Mouse (Mus musculus) fibroblast of lung, adult 2 months (primary cell): Measurements from ENCODE around the gene Bnip2.

Experiments
- DNase-seq: peaks from one replicate; pipeline ENCODE4 v3.0.0-alpha.2; 2011; ENCODE audit warnings: low read depth

Bnip2 gene

GRCm38 (mm10) chr9:69989303-69990121, at the start of gene Bnip2:
Bnip2 (plus strand) TSS chr9:69989466.
- DNase-seq: peak; percentile 80

GRCm38 (mm10) chr9:69940839-69941490, 48.3 kb upstream of the Bnip2 start:
- no peak for DNase-seq

- no peak for DNase-seq
These were observed 47.7 kb upstream of the Bnip2 start for GRCm38 (mm10) chr9:69941556-69941955.

- DNase-seq: peak; percentile 8
These were observed 40.3 kb upstream of the Bnip2 start for GRCm38 (mm10) chr9:69948964-69949363.

GRCm38 (mm10) chr9:69949641-69950040, 39.6 kb upstream of the Bnip2 start:
- DNase-seq: peak; percentile 29

GRCm38 (mm10) chr9:69961007-69961406, 28.3 kb upstream of the Bnip2 start:
- DNase-seq: no peak

- no peak for DNase-seq
These were observed 24.9 kb upstream of the Bnip2 start for GRCm38 (mm10) chr9:69964370-69964769.

DNA sequence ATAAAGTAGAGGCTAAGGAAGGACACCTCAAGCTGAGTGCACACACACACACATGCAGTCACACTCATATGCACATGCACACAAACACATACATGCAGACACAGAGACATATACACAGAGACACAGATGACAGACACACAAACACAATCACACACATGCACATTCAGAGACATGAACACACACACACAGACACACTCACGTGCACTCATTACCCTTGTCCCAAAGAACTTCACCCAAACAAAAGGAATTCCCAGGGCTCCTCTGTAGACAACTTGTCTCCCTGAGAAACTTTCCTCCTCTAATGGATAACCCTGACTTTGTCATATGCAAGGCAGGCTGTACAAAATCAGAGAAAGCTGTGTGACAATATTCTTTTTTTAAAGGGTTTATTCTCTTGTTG, 3.7 kb upstream of the Bnip2 start:
- no peak for DNase-seq

DNA sequence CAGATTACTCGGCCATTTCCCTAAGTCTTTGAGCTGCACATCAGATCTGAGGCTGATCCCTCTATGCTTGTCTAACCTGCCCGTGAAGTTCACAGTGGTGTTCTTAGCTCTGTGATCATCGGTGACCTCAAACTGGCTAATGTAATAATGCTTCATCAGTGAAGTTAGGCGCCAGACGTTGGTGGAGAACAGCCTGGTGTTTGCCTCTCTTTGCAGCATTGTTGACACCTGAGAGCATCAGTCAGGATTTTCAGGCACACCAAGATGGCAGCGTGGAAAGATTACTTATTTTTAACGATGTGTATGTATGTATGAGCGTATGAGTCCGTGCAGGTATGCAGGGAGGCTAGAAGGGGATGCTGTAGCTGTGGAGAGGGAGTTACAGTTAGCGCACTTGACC, 3.2 kb upstream of the Bnip2 start:
- DNase-seq: no peak

DNA sequence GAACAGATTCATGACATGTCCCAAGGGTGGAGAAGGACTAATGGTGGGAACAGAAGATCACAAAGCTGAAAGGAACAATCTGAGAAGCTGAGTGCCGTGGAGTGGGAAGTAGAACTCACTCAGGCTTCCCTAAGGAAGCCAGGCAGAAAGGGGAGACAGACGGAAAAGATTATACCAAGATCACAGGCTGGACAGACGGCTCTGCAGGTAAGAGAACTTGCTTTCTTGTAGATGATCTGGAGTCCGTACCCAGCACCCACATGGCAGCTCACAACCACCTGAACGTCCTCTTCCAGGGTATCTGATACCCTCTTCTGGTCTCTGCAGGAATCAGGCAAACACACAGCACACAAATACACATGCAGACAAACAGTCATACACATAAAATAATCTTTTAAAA, 2.7 kb upstream of the Bnip2 start:
- DNase-seq: no peak

DNA sequence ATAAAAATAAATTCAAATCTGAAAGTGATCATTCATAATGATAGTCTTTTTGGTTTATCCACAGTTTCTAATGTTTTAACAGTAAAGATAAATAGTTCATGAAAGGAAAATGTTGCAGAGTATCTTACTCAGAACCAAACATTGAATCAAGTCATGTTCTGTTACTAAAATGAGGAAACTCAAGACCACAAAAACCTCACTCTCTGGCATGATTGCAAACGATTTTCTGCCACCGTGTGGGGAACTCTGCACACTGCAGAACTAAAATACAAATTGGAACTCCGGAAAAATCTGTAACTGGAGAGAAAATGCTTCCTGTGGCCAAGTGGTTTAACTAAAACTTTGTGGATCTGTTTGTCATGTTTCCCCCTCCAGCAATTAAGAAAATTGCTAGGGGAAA, 1.7 kb upstream of the Bnip2 start:
- peak; percentile 74 for DNase-seq

DNA sequence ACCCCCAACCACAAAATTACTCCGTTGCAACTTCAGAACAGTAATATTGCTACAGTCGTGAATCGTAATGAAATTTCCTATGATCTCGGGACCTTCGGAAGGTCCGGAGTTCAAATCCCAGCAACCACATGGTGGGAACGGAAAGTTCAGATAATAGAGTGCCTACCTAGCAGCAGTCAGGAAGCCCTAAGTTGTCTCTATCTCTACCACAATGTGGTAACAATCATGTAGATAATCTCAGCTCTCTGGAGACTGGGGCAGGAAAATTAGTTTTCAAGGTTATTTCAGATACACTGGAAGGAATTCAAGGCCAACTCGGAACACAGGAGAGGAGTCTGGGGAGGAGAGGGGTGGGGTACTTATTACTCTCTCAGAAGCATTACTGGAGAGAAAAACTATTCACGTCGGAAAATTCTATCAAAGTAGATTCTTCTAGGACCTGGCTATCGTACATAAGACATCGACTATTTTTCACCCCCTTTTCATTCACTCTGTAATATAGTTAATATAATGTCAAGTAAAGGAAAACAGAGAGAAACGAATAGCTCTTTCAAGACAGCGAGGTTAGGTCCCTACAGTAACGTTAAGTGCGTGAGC, 462 bp upstream of the Bnip2 start:
- no peak for DNase-seq

- no peak for DNase-seq
These were observed 1.1 kb downstream of the Bnip2 start for GRCm38 (mm10) chr9:69990346-69990745.

GRCm38 (mm10) chr9:69992841-69993277, 3.6 kb downstream of the Bnip2 start:
- DNase-seq: no peak

DNA sequence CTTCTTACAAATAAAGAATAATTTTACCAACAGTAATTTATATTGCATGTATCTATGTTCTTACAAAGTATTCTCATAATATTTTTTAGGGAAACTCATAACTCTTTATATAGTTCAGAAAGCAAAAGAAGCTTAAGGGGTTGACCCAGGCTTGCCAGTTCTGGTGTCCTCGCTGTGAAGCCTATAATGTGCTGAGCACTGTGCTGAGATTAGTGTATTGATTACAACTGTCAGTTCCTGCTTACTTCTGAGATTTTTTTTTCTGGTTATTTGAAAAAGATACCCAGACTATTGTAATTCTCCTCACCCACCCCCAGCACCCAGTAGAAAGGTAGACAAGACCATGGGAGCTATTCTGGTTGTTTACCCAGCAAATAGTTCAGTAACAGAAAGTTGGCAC, 4.2 kb downstream of the Bnip2 start:
- DNase-seq: no peak

GRCm38 (mm10) chr9:69994547-69994946, 5.3 kb downstream of the Bnip2 start:
- DNase-seq: no peak

DNA sequence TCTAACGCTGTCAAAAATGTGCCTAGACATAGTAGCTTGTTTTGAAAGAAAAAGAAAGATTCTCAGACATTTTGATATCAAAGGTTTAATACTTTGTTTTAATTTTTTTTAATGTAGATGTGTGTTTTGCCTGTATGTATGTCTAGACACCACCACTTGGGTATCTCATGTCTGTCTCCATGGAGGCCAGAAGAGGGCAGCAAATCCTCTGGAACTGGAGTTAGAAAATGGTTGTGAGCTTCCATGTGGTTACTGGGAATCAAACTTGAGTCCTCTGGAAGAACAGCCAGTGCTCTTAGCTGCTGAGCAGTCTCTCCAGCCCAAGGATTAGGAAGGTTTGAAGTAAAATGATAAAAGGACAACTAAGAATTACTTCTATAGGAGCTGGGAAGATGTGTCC, 10.1 kb downstream of the Bnip2 start:
- no peak for DNase-seq

DNA sequence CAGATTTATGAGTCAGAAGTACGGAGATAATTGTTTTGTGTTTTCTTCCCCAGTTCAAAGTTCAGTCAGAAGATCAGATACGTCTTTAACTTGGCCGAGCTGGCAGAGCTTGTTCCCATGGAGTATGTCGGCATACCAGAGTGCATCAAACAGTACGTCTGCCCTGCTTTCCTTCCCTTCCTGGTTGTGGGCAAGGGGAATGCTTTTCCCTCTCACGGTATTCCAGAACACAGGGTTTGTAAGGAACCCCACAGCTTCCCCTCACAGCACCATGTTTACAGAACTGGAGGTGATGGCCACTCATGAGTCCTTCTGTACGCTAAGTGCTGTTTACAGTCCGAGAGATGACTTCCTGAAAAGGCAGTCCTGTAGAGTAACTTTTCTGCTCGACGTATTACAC, 14.2 kb downstream of the Bnip2 start:
- no peak for DNase-seq

DNA sequence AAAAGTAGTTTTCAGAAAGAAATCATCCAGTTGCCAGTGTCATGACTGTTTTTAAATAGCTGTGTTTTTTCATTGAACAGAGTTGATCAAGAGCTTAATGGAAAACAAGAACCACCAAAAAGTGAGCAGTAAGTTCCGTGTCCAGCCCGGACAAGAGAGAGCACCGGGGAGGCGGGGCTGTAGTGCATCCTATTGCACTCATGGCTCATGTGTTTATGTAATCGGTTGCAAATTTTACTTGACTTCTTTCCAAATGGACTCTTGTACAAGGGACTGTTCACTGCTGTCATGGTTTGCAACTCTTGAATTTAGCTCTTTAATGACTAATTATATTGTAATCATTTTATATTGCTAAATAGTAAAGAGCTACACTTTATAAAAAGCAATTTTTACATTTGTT, 17.7 kb downstream of the Bnip2 start:
- DNase-seq: no peak

- DNase-seq: no peak
These were observed 18.4 kb downstream of the Bnip2 start for GRCm38 (mm10) chr9:70007506-70008248.

- no peak for DNase-seq
These were observed 20.6 kb downstream of the Bnip2 start for GRCm38 (mm10) chr9:70009754-70010304.
